Mouse (Mus musculus) lung, postnatal 25 days (tissue): ENCODE data around the gene Sall1.

Source experiments
- DNase-seq: peaks from one replicate; pipeline ENCODE4 v3.0.0; 2022; ENCODE audit warnings: low spot score

Gene Sall1

GRCm38 (mm10) chr8:88991780-88992509 is 52.0 kb downstream of the Sall1 start:
- no peak for DNase-seq

DNA sequence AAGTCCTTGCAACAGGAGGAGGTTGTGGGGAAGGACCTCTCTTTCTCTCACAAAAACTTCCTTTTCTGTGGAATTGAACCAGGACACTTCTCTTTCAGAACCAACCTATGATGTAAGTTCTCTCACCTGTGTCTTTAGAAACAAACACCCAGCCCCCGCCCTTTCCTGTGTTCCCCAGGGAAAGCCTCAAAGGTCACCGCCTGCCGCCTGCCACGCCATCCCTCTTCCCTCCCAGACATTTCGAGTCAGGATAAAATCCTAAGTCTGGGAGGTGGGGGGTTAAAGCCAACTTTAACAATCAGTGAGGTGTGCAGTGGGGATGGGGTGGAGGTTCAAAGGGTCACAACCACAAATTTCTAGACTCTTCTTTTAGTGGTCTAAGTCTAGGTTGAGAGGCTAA is 52.8 kb downstream of the Sall1 start:
- DNase-seq, result no peak

- no peak for DNase-seq
Observed at GRCm38 (mm10) chr8:88989002-88989401, 55.0 kb downstream of the Sall1 start.

GRCm38 (mm10) chr8:88983468-88983867 is 60.5 kb downstream of the Sall1 start:
- DNase-seq, result no peak
